Mouse (Mus musculus) gastrocnemius, adult 2 months (tissue): ENCODE results near the gene Yif1b. TPM values are rescaled to one million over a fixed set of nuclear protein-coding genes. Genes with fewer than 3 reads are reported as not detected.
A peak's percentile ranks its signal among the peaks of the same experiment; 100 is the strongest.
"Not testable (repeated sequence)": the region's sequence is repeated elsewhere in the genome, so short reads cannot be mapped to it uniquely, and the experiment has no call there.

Experiments used
- DNase-seq: peaks from one replicate; pipeline ENCODE4 v3.0.0; 2022
- H3K27ac ChIP-seq: fragments of 200-600 bp; 2 replicates; pipeline ENCODE4 v1.8.1; 2022; ENCODE audit warnings: mild to moderate bottlenecking
- H3K4me3 ChIP-seq: fragments of 200-600 bp; 2 replicates; pipeline ENCODE4 v1.8.1; 2022; ENCODE audit warnings: mild to moderate bottlenecking, moderate library complexity
- CTCF ChIP-seq: fragments of 200-600 bp; IDR thresholded peaks from 2 replicates; pipeline ENCODE4 v1.8.1; 2022; ENCODE audit warnings: antibody characterized with exemption, mild to moderate bottlenecking, moderate library complexity
- intact Hi-C: fragments of 180-260 bp; cut with DNase I; formaldehyde crosslinking; loops from one replicate; pipeline ENCODE4 v1.15.1; 2025
- long read RNA-seq, 2 experiments: library from polyadenylated mRNA; stranded (forward); transcript quantifications; one replicate each; pipeline ENCODE4 v2.0.0; 2021
- total RNA-seq, 2 experiments: library from RNA; stranded (reverse); gene quantifications; 2 replicates each; pipeline ENCODE4 v1.2.3; 2021

The Yif1b gene
- 10 to 100 TPM; 35.9 to 46.6 TPM for total RNA-seq
- long read RNA-seq, experiment 1, transcript Yif1b-203 (8 exons, 1,126 nt): major isoform, 34 of 82 reads
- long read RNA-seq, experiment 1, transcript Yif1b-201 (8 exons, 1,111 nt): minor isoform, 18 of 82 reads
- long read RNA-seq, experiment 1, partial matches to known transcripts: 2 of 82 reads
- long read RNA-seq, experiment 1, other reads (novel, unspliced or antisense): 27 of 82 reads
- long read RNA-seq, experiment 2, transcript Yif1b-201 (8 exons, 1,111 nt): minor isoform, 12 of 74 reads
- long read RNA-seq, experiment 2, transcript Yif1b-203 (8 exons, 1,126 nt): major isoform, 30 of 74 reads
- long read RNA-seq, experiment 2, partial matches to known transcripts: 4 of 74 reads
- long read RNA-seq, experiment 2, other reads (novel, unspliced or antisense): 27 of 74 reads

DNA sequence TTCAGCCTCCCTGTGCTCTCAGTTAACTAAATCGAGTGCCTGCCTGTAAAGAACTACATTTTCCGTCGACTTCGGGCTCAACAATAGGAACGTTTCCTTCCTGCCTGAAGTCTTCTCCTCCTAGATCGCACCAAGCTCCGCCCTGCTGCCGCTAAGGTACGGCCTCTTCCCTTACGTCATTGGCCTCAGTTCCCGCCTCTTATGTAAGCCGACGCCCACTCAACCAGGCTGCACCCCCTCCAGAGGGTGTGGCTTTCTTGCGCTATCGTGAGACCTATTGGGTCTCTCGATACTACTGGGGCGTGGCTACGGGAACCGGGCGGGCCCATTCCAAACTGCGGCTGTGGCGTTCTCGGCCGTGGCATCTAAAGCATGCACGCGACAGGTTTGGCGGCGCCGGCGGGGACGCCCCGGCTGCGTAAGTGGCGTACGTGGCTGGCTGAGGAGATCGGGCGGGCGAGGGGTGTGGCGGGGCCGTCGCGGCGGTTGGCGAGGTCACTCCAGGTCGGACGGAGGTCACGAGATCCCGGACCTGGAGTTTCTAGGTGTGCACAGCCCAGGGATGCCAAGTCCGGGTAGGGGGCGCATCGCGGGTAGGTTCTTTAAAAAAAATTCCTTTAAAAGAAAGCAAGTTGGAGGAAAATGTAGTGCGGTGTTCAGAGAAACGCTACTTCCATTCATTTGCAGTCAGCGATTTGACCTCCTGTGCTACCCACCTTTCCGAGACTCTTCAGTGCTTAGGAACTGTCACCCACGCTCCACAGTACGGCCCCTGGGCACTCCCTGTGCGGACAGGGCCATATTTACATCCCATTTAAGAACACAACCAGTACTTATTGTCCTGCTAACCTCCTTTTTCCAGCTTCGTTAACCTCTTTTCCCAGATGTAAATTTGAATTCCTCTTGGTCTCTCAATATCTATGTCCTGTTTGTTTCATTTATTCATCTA lies at the start of gene Yif1b:
Gene Yif1b, plus strand, starts transcription at position 311 of the 949 bp plus-strand sequence.
- peak; percentile 99 for DNase-seq
- TF ChIP-seq CTCF: peak; percentile 20; the same call in 1 of the 2 replicates
- peak within 1 kb of the TSS; percentile 82 for H3K4me3 ChIP-seq
- peak within 1 kb of the TSS; percentile 92 for H3K27ac ChIP-seq
- intact Hi-C loops: loop anchor here (5.0 kb wide), 1 partner anchor 641 kb away; the partner anchor contains the start of genes Pak4 and Samd4b

DNA sequence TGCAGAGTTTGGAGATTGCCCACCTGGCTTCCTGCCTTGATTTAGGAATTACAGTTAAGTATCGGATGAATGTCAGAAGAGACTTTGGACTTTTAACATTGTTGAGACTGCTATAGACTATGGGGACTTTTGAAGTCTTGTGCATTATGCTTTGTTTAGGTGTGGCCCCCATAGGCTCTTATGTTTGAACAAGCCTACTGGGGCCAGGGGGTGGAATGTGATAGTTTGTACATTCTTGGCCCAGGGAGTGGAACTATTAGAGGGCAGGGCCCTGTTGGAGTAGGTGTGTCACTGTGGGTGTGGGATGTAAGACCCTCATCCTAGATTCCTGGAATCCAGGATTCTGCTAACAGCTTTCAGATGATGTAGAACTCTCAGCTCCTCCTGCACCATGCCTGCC lies 43.9 kb upstream of the Yif1b start:
- H3K27ac ChIP-seq, intact Hi-C loops, H3K4me3 ChIP-seq, DNase-seq: not testable (repeated sequence)

DNA sequence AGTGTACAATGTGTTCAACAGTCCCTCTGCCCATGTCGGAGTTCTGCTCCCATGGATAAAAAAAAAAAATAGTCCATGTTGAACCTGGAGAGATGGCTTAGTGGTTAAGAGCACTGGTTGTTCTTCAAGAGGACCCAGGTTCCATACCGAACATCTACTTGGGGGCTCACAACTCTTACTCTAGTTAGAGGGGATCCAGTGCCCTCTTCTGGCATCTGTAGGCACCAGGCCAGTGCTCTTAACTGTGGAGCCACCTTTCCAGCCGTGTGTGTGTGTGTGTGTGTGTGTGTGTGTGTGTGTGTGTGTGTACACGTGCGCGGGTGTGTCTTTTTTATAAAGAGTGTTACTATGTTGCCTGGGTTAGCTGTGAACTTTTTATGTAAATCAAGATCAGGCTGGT lies 35.6 kb upstream of the Yif1b start:
- H3K4me3 ChIP-seq: no peak overlapping the region
- intact Hi-C loops: no loop called here
- H3K27ac ChIP-seq: no peak overlapping the region
- TF ChIP-seq CTCF: no peak
- no peak for DNase-seq

DNA sequence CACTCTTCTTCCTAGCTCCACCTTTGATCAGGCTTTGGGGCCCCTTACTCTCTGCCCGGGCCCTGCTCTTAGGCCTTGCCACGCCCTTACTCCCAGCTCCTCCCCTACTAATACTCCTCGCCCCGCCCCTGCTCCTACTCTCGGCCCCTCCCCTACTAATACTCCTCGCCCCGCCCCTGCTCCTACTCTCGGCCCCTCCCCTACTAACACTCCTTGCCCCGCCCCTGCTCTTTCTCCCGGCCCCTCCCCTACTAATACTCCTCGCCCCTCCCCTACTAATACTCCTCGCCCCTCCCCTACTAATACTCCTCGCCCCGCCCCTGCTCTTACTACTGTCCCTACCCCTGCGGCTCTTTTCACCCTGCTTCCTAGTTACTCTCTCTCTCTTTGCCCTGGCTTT lies 27.1 kb upstream of the Yif1b start:
- intact Hi-C loops: not testable (repeated sequence)
- peak; percentile 70 for DNase-seq

DNA sequence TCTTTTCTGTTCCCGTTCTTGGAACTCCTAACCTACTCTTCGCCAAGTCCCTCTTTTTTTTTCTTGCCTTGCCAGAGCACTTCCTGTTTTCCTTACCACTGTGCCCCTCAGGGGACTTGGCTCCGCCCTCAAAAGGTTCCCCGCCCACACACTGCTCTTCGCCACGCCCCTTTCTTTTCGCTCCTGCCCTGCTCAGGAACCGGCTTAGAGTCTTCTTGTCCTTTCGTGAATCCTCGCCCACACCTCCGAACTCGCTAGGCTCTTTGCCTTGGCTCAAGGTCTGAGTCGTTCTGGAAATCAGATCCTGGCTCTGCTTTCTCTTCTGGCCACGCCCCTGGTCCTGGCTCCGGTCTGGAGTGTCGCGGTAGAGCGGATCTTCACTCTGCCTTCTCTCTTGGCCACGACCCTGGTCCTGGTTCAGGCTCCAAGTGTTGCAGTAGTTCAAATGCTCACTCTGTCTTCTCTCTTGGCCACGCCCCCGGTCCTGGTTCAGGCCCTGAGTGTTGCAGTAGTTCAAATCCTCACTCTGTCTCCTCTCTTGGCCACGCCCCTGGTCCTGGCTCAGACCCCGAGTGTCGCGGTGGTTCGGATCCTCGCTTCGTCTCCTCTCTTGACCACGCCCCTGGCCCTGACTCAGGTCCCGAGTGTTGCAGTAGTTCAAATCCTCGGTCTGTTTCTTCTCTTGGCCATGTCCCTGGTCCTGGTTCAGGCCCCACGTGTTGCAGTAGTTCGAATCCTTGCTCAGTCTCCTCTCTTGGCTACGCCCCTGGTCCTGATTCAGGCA lies 26.5 kb upstream of the Yif1b start:
- Histone ChIP-seq H3K4me3 (peak overlapping the region; percentile 79), H3K27ac (peak overlapping the region; percentile 90)
- peak; percentile 90 for DNase-seq
- intact Hi-C loops: loop anchor here (2.0 kb wide), 1 partner anchor 17 kb away; no protein-coding TSS in a partner anchor
- no peak for TF ChIP-seq CTCF

More for the DNA sequence above, 27.1 kb upstream of the Yif1b start:
- Histone ChIP-seq H3K4me3 (peak overlapping the region; percentile 79), H3K27ac (peak overlapping the region; percentile 90)

DNA sequence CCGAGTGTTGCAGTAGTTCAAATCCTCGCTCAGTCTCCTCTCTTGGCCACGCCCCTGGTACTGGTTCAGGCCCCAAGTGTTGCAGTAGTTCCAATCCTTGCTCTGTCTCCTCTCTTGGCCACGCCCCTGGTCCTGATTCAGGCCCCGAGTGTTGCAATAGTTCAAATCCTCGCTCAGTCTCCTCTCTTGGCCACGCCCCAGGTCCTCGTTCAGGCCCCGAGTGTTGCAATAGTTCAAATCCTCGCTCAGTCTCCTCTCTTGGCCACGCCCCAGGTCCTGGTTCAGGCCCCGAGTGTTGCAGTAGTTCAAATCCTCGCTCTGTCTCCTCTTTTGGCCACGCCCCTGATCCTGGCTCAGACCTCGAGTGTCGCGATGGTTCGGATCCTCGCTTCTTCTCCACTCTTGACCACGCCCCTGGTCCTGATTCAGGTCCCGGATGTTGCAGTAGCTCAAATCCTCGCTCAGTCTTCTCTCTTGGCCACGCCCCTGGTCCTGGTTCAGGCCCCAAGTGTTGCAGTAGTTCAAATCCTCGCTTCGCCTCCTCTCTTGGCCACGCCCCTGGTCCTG lies 25.8 kb upstream of the Yif1b start:
- no peak for TF ChIP-seq CTCF
- peak; percentile 28 for DNase-seq
- Histone ChIP-seq H3K27ac (peak overlapping the region; percentile 90), H3K4me3 (peak overlapping the region; percentile 79)
- intact Hi-C loops: loop anchor here (2.0 kb wide), 1 partner anchor 17 kb away; no protein-coding TSS in a partner anchor

DNA sequence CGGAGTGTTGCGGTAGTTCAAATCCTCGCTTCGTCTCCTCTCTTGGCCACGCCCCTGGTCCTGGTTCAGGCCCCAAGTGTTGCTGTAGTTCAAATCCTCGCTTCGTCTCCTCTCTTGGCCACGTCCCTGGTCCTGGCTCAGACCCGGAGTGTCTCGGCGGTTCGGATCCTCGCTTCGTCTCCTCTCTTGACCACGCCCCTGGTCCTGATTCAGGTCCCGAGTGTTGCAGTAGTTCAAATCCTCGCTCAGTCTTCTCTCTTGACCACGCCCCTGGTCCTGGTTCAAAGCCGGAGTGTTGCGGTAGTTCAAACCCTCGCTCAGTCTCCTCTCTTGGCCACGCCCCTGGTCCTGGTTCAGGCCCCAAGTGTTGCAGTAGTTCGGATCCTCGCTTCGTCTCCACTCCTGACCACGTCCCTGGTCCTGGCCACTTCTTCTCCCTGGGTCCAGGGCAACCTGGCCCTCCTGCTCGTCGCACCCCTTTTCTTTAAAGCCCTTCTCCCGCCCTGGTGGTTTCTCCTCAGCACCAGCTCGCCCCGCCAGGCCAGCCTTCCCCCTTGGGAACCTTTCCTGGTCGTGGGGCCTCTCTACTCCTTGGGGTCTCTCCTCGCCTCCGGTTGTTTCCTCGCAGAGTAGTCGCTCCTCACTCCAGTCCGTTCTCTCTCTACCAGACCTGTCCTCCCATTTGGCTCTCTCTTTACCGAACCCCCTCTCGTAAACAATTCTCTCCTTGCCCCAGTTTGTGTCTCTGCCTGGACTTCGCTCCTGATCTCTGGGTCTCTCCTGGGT lies 25.2 kb upstream of the Yif1b start:
- not testable (repeated sequence) for DNase-seq, H3K4me3 ChIP-seq, H3K27ac ChIP-seq
- intact Hi-C loops: loop anchor here (2.0 kb wide), 1 partner anchor 16 kb away; no protein-coding TSS in a partner anchor

DNA sequence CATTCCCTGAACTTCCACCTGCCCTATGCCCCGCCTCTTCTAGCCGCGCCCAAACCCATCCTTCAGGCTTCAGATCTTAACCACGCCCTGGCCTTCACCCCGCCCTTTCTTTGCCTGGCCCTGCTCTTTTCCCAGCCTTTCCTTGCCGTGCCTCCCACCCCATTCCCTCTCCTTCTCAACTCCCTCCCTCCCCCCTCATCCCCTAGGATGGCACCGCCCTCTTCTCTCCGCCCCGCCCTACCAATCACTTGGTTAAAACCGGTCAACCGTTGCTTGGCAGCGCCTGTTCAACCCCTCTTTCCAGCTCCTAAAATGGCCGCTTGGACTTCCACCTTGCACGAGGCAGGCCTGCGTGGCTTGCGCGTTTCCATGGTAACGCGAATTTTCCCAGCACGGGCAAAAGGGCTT lies 24.4 kb upstream of the Yif1b start, which contains the start of gene Catsperg1:
Gene Catsperg1, minus strand, starts transcription at position 361 of the 408 bp plus-strand sequence.
- DNase-seq: no peak
- no peak for TF ChIP-seq CTCF
- H3K4me3 ChIP-seq: no peak within 1 kb of the TSS
- intact Hi-C loops: loop anchor here (2.0 kb wide), 1 partner anchor 15 kb away; no protein-coding TSS in a partner anchor
- H3K27ac ChIP-seq: no peak within 1 kb of the TSS

DNA sequence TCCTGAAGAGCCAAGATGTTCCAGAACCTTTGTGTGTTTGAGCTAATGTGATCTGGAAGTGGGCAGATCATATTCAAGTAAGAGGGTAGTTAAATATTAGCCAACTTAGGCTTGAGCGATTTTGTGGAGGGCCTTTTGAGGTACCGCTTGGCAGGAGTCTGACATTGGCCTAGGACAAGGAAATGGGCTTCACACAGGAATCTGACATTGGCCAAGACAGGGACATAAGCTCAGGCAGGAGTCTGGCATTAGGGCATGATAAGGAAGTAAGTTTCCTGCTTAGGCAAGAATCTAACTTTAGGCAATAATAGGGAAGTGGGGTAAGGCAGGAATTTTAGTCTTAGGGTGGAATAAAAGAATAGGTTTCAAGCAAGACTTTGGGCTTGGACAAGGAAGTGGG lies 23.9 kb upstream of the Yif1b start:
- H3K27ac ChIP-seq: no peak overlapping the region
- intact Hi-C loops: no loop called here
- no peak for TF ChIP-seq CTCF
- H3K4me3 ChIP-seq: no peak overlapping the region
- no peak for DNase-seq

DNA sequence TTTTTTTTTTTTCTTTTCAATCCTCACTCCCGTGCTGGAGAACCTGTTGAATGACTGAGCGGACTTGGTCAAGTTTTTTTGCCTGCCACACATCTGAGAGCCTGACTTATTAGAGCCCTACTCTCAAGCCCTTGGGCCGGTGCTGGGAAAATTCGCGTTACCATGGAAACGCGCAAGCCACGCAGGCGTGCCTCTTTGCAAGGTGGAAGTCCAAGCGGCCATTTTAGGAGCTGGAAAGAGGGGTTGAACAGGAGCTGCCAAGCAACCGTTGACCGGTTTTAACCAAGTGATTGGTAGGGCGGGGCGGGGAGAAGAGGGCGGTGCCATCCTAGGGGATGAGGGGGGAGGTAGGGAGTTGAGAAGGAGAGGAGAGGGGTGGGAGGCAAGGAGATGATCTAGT lies 23.3 kb upstream of the Yif1b start:
- Histone ChIP-seq H3K4me3 (no peak overlapping the region), H3K27ac (no peak overlapping the region)
- DNase-seq: no peak
- no peak for TF ChIP-seq CTCF
- intact Hi-C loops: no loop called here
